Mouse (Mus musculus) midbrain, embryonic 13.5 days (tissue): ENCODE results near the gene Dennd1b. TPM values are rescaled to one million over a fixed set of nuclear protein-coding genes. Genes with fewer than 3 reads are reported as not detected.

Experiments
- ATAC-seq: fragments of 200-750 bp; cut with Nextera tagmentation; 2 replicates; pipeline ENCODE4 v1.8.0; 2017; ENCODE audit warnings: mild to moderate bottlenecking, moderate TSS enrichment, moderate library complexity
- H3K27ac ChIP-seq: fragments of 300-500 bp; sonication (generic); 2 replicates; pipeline ENCODE4 v1.5.1; 2015; ENCODE audit warnings: inconsistent platforms, mild to moderate bottlenecking, moderate library complexity
- H3K27me3 ChIP-seq: fragments of 300-500 bp; sonication (generic); 2 replicates; pipeline ENCODE4 v1.6.1; 2015; ENCODE audit warnings: mild to moderate bottlenecking, inconsistent platforms
- H3K36me3 ChIP-seq: fragments of 300-500 bp; sonication (generic); 2 replicates; pipeline ENCODE4 v1.6.1; 2015; ENCODE audit warnings: mild to moderate bottlenecking, inconsistent platforms
- H3K4me1 ChIP-seq: fragments of 300-500 bp; sonication (generic); replicated peaks from 2 replicates; pipeline ENCODE4 v1.6.1; 2015; ENCODE audit warnings: inconsistent platforms
- H3K4me2 ChIP-seq: fragments of 300-500 bp; sonication (generic); replicated peaks from 2 replicates; pipeline ENCODE4 v1.6.1; 2015; ENCODE audit warnings: moderate library complexity, mild to moderate bottlenecking, inconsistent platforms
- H3K4me3 ChIP-seq: fragments of 300-500 bp; sonication (generic); replicated peaks from 2 replicates; pipeline ENCODE4 v1.5.1; 2015; ENCODE audit warnings: mild to moderate bottlenecking, inconsistent platforms
- H3K9ac ChIP-seq: fragments of 300-500 bp; sonication (generic); replicated peaks from 2 replicates; pipeline ENCODE4 v1.6.1; 2015; ENCODE audit warnings: mild to moderate bottlenecking, inconsistent platforms
- H3K9me3 ChIP-seq: fragments of 300-500 bp; sonication (generic); 2 replicates; pipeline ENCODE4 v1.6.1; 2016; ENCODE audit warnings: mild to moderate bottlenecking, inconsistent platforms
- WGBS: fragments of 180-500 bp; shearing (Covaris S2); methylation state at CpG from one replicate; pipeline ENCODE4 v1.1.7; 2015; 5-methylcytosine and 5-hydroxymethylcytosine counted together
- polyA plus RNA-seq: library from polyadenylated mRNA; unstranded; fragments of >200 nt; fragmentation: Nextera tagmentation; extraction: Ambion mirVana; gene quantifications from 2 replicates; pipeline ENCODE4 v1.2.1, GENCODE M21; 2015

The Dennd1b gene
- polyA plus RNA-seq, 1 experiment from 2014 or later = 13.0 TPM

DNA sequence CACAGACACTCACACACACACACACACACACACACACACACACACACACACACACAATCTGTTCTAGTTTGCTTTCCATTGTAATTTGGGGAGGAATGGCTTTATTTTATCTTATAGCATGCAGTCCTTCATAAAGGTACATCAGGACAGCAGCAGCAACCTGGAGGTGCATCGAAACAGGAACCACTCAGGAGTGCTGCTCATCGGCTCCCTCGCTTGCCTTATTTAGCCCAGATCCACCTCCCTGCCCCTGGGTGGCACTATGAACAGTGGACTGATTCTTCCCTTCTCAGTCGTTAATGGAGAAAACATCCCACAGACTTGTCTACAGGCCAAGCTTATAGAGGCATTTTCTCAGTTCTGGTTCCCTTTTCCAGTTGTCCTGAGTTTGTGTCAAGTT lies 71.9 kb downstream of the Dennd1b start:
- no peak overlapping the region for H3K27ac ChIP-seq
- no peaks in the 10 kb centered on the region for H3K9me3 ChIP-seq
- ATAC-seq = no peak
- H3K36me3 ChIP-seq = no peaks in the 10 kb centered on the region
- H3K9ac ChIP-seq = no peak overlapping the region
- peaks cover 30% of the 10 kb centered on the region for H3K4me1 ChIP-seq
- no peaks in the 10 kb centered on the region for H3K27me3 ChIP-seq
- H3K4me2 ChIP-seq = no peak overlapping the region
- no peak overlapping the region for H3K4me3 ChIP-seq
- 75% methylated on average over 4 of the region's 4 CpGs for whole genome bisulfite sequencing

DNA sequence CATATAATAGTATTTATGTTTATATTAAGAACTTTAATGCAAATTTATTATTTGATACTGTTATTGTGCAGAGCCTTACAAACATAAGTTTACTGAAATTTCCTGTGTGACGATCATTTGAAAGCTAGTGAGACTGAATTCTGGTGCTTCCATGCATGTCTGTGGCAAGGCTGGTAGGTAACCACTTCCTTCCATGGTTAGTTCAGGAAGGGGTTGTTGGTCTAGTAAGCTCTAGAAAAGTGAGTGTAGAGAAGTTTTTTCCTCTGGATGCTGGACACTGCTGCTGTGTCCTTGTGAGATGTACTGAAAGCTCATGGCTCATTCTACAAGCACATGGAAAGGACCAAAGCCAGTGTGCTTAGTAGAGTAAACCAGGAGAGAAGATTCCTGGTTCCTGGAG lies 73.1 kb downstream of the Dennd1b start:
- no peak for ATAC-seq
- WGBS = 86% methylated on average over 1 of the region's 1 CpGs
- Histone ChIP-seq H3K36me3 (no peaks in the 10 kb centered on the region), H3K4me2 (no peak overlapping the region), H3K4me3 (no peak overlapping the region), H3K4me1 (peaks cover 30% of the 10 kb centered on the region), H3K27me3 (no peaks in the 10 kb centered on the region), H3K27ac (no peak overlapping the region), H3K9ac (no peak overlapping the region), H3K9me3 (no peaks in the 10 kb centered on the region)

DNA sequence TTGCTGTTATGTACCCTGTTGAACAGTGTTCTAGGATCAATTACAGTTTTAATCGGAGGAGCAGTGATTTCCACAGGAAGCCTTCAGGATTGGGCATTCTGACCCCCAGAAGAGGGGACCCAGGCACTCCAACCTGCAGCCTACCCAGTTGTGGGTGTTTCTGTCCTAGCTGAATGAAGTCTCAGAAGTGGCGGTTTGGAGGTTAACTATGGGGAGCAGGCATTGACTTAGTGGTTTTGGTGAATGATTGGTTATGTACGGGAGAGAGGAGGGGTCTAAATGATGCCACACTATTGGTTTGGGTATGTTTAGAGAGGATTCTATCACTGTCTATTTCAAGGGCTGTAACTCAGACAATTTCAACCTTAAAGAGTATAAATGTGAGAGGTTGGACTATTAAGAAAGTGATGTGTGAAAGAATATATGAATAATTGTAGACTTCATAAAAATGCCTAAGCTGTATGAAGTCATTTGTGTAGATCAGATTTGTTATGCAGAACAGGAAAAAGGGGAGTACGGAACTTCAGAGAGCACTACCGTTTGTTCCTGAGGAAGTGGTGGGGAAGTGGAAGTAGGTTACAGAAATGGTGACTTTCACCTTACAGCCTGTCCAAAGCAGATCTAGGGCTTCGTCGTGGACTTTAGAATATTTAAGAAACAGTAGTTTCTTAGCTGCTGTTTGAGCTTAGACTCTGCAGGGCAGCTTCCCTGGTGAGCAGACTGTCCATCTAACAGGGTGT lies 73.7 kb downstream of the Dennd1b start:
- Histone ChIP-seq H3K4me3 (no peak overlapping the region), H3K9me3 (no peaks in the 10 kb centered on the region), H3K27me3 (no peaks in the 10 kb centered on the region), H3K4me1 (peaks cover 30% of the 10 kb centered on the region), H3K27ac (no peak overlapping the region), H3K4me2 (no peak overlapping the region), H3K9ac (no peak overlapping the region; the same call in 1 of the 2 replicates), H3K36me3 (no peaks in the 10 kb centered on the region)
- no peak; the same call in 1 of the 2 replicates for ATAC-seq
- WGBS = 56% methylated on average over 7 of the region's 7 CpGs

DNA sequence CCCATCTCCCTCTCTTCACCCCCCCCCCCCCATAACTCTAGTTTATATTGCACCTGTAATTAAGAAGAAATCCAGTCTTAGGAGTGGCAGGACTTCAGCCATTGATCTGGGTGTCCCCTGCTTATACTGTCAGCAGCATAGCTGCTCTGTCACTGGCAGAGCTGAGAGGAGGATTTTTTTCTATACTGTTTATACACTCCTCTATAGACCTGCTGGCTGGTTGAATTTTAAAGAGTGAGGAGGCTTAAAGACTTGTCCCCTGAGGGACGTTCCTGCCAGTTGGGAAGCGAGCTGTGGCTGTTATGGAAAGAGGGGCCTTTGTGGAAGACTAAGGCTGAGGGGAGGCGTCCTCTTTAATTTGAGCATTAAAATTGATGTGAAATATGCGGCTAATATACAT lies 74.8 kb downstream of the Dennd1b start:
- WGBS = 19% methylated on average over 4 of the region's 4 CpGs
- ATAC-seq = peak; percentile 96
- Histone ChIP-seq H3K9me3 (no peaks in the 10 kb centered on the region), H3K4me2 (no peak overlapping the region), H3K27me3 (no peaks in the 10 kb centered on the region), H3K4me1 (peaks cover 30% of the 10 kb centered on the region), H3K27ac (peak overlapping the region; percentile 56), H3K36me3 (no peaks in the 10 kb centered on the region), H3K9ac (no peak overlapping the region), H3K4me3 (no peak overlapping the region)

DNA sequence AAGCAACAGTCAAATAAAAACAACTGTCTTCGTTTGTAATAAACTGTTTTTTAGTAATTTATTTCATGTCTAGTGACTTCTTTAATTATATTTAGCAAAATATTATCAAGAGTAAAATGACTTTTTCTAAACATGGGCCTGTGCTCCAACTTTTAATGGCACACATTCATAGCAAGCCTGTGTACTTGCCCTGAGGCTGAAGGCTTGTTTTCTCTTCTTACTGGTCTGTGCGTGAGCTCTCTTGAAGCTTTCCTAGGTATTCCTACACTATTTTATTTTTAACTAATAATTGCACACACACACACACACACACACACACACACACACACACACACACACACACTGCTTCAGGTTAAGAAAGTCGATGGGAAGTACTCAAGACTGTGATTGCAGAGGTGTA lies 75.4 kb downstream of the Dennd1b start:
- Histone ChIP-seq H3K9ac (no peak overlapping the region), H3K27ac (peak overlapping the region; percentile 19; the same call in 1 of the 2 replicates), H3K4me2 (no peak overlapping the region), H3K4me1 (peaks cover 30% of the 10 kb centered on the region), H3K27me3 (no peaks in the 10 kb centered on the region), H3K4me3 (no peak overlapping the region), H3K9me3 (no peaks in the 10 kb centered on the region), H3K36me3 (no peaks in the 10 kb centered on the region)
- 0 out of 2 replicates have a peak, but pooled peaks have one; percentile 55 for ATAC-seq
- 47% methylated on average over 3 of the region's 3 CpGs for WGBS

DNA sequence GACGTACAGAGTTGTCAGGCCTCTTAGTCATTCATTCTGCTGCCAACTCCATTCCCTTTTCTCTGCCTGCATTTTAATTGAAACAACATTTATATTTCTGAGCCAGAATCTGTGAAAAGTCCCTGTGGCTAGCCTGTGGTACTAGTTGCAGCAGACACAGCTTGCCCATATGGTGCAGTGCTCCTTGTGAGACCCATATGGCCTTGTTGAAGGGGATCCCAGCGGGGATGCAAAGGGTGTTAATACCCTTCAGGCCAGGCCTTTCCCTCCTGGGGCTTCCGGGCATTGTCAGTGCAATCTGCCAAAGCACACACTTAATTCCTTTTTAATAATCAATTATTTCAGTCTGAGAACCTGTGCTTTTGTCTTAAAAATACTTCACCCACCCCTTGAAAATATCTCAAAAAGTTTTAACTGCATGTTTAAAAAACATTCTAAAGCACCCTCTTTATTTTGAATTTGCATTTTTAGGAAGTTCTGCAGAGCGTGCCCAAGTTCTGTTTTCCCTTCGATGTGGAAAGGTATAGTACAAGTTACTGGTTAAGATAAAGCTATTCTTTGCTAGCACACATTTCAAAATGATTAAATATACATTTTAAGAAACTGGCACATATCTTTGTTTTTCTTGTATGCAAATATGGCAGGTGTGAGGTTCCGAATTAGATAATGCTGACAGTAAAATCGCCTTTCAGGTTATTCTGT lies 76.4 kb downstream of the Dennd1b start:
- peak; percentile 61; the same call in 1 of the 2 replicates for ATAC-seq
- Histone ChIP-seq H3K27me3 (no peaks in the 10 kb centered on the region), H3K9me3 (no peaks in the 10 kb centered on the region), H3K4me1 (peaks cover 30% of the 10 kb centered on the region), H3K4me2 (no peak overlapping the region), H3K36me3 (no peaks in the 10 kb centered on the region), H3K4me3 (no peak overlapping the region), H3K27ac (peak overlapping the region; percentile 58; the same call in 1 of the 2 replicates), H3K9ac (no peak overlapping the region)
- WGBS = 36% methylated on average over 7 of the region's 7 CpGs

DNA sequence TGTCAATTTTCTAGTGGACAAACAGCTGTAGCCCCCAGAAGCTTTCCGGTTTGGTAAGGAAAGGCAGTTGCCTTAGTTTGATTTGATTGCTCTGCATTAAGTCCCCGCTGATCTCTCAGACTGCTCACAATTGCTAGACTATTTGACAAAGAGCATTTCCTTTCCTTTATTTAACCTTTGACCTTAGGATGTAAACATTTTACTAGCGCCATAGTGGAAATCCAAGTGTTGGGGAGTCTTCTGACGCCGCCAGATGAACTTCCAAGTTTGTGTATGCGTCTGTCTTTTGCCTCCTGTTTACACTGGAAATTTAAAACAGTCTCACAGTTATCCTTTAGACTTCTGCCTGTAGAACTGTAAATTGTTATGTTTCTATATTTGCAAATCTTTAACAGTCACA lies 85.8 kb downstream of the Dennd1b start:
- Histone ChIP-seq H3K27ac (no peak overlapping the region), H3K9ac (no peak overlapping the region), H3K4me3 (no peak overlapping the region), H3K4me2 (no peak overlapping the region), H3K36me3 (no peaks in the 10 kb centered on the region), H3K27me3 (no peaks in the 10 kb centered on the region), H3K9me3 (no peaks in the 10 kb centered on the region), H3K4me1 (peaks cover 3% of the 10 kb centered on the region; the same call in 1 of the 2 replicates)
- no peak for ATAC-seq
- WGBS = 50% methylated on average over 6 of the region's 6 CpGs

DNA sequence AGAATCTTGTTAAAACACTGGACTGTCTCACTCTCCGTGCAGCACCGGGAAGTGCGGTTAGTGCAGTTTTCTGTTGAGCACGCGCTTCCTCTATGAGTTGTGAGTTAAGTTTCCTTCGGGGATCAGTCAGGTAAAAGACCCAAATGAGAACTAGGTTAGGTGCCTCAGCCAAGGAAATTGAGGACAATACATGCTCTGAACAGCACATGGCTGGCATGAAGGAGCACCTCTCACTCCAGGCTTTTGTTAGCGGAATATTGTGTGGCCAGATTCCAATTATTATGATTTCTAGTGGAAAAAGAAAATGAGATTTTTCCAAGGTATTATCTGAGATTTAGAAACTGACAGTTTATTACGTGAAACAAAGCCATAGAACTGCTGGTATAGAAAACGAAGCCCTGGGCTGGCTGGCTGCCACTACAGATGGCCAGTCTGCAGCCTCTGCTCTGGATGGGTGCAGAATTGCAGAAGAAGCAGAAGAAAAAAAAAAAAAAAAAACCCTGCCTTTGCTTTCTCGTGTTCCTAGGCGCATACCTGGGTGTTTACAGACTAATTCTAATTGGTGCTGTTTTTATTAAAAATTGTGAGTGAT lies 86.7 kb downstream of the Dennd1b start:
- Histone ChIP-seq H3K36me3 (no peaks in the 10 kb centered on the region), H3K4me3 (no peak overlapping the region), H3K9ac (no peak overlapping the region), H3K4me1 (peaks cover 3% of the 10 kb centered on the region; the same call in 1 of the 2 replicates), H3K4me2 (no peak overlapping the region), H3K27me3 (no peaks in the 10 kb centered on the region), H3K9me3 (no peaks in the 10 kb centered on the region), H3K27ac (0 out of 2 replicates have a peak overlapping the region, but pooled peaks have one; percentile 0)
- 80% methylated on average over 11 of the region's 11 CpGs for WGBS
- ATAC-seq = no peak

DNA sequence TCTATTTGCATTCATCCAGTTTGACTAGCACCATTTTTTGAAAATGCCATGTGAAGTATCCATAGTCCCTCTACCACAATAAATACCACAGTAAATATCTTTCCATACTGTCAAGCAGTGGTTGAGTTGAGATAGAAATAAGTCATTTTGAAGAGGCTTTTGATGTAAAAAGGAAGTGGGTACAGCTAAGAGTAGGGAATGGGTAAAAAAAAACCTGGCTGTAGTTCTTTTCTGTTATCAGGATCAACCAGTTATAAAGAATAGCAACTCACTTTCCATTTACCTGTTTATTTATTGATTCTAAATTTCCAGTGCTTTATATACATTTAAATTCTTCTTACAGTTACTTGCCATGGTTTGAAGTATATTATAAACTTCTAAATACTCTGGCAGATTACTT lies 89.8 kb downstream of the Dennd1b start:
- Histone ChIP-seq H3K4me1 (peaks cover 3% of the 10 kb centered on the region; the same call in 1 of the 2 replicates), H3K27ac (no peak overlapping the region), H3K4me2 (no peak overlapping the region), H3K9me3 (no peaks in the 10 kb centered on the region), H3K9ac (no peak overlapping the region), H3K27me3 (no peaks in the 10 kb centered on the region), H3K36me3 (peaks cover 5% of the 10 kb centered on the region), H3K4me3 (no peak overlapping the region)
- ATAC-seq = no peak

DNA sequence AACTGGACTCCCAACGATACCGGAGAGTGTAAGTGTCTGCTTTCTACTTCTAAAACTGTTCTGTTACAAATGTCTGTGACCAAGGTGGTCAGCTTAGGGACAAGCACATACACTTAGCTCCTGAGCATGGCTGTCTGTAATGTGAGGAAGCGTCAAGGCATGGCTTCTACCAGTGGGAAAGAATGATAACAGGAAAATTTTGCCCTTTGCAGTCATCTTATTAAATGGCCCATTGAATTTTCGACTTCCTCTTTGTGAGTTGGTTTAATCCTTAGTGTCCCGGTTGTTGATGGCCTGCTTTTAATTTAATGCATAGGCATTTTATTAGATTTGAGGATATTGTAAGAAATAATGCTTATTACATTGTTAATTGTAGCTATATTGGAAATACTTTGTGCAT lies 97.1 kb downstream of the Dennd1b start:
- H3K4me3 ChIP-seq = no peak overlapping the region
- no peaks in the 10 kb centered on the region for H3K27me3 ChIP-seq
- ATAC-seq = no peak
- 92% methylated on average over 5 of the region's 5 CpGs for WGBS
- no peak overlapping the region for H3K9ac ChIP-seq
- H3K9me3 ChIP-seq = no peaks in the 10 kb centered on the region
- H3K4me1 ChIP-seq = no peaks in the 10 kb centered on the region
- H3K27ac ChIP-seq = no peak overlapping the region
- H3K4me2 ChIP-seq = no peak overlapping the region
- peaks cover 7% of the 10 kb centered on the region for H3K36me3 ChIP-seq

DNA sequence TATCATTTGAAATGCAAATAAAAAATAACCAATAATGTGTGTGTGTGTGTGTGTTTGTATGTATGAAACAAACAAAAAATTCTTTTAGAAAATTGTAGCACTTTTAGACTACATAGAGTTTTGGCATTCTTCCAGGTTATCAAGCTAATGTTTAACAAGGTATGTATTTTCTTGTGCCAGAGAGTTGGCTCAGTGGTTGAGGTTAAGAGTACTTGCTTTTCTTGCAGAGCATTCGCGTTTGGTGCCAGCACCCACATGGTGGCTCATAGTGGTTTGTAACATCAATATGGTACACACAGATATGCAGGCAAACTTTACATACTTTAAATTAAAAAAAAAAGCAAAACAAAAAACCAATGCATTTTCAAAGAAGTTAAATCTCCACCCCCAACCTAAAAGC lies 101.5 kb downstream of the Dennd1b start:
- Histone ChIP-seq H3K27me3 (no peaks in the 10 kb centered on the region), H3K36me3 (0 out of 2 replicates have a peak, but pooled peaks cover 2% of the 10 kb centered on the region), H3K9ac (no peak overlapping the region), H3K4me2 (no peak overlapping the region), H3K4me3 (no peak overlapping the region), H3K9me3 (no peaks in the 10 kb centered on the region), H3K4me1 (peaks cover 10% of the 10 kb centered on the region; the same call in 1 of the 2 replicates), H3K27ac (no peak overlapping the region)
- WGBS = 96% methylated on average over 2 of the region's 2 CpGs
- no peak for ATAC-seq

DNA sequence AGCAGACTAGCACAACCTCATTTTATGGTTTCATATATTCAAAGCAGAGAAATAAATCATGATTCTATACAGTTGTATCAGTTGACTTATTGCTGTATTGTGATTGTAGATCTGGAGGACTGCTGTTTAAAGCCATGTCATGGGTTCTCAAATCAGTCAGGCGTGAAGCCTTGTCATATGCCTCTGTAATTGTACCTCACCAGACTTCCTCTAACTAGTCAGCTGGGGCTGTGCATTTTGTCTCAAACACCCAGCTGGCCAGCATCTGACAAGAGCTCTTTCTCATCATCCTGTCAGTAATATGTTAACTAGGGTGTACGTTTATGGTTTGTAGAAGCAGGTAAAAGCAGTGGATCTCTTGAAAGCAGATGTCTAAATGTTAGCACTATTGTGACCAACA lies 104.0 kb downstream of the Dennd1b start:
- Histone ChIP-seq H3K9ac (no peak overlapping the region), H3K36me3 (0 out of 2 replicates have a peak, but pooled peaks cover 2% of the 10 kb centered on the region), H3K27me3 (no peaks in the 10 kb centered on the region), H3K4me2 (no peak overlapping the region), H3K27ac (peak overlapping the region; percentile 62), H3K4me3 (no peak overlapping the region), H3K4me1 (peaks cover 10% of the 10 kb centered on the region; the same call in 1 of the 2 replicates), H3K9me3 (no peaks in the 10 kb centered on the region)
- no peak for ATAC-seq
- WGBS = 67% methylated on average over 2 of the region's 2 CpGs
